Mouse (Mus musculus): ENCODE measurements around the gene Mypop.

DNA sequence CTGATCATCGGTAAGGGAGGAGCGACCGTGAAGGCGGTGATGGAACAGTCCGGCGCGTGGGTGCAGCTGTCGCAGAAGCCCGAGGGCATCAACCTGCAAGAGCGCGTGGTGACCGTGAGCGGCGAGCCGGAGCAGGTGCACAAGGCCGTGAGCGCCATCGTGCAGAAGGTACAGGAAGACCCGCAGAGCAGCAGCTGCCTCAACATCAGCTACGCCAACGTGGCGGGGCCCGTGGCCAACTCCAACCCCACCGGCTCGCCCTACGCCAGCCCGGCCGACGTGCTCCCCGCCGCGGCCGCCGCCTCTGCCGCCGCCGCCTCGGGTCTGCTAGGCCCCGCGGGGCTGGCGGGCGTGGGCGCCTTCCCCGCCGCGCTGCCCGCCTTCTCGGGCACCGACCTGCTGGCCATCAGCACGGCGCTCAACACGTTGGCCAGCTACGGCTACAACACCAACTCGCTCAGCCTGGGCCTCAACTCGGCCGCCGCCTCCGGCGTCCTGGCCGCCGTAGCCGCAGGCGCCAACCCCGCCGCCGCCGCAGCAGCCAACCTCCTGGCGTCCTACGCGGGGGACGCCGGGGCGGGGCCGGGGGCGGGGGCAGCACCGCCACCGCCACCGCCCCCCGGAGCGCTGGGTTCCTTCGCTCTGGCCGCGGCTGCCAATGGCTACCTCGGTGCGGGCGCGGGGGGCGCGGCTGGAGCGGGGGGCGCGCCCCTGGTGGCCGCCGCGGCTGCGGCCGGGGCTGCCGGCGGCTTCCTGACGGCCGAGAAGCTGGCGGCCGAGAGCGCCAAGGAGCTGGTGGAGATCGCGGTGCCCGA, 33.3 kb upstream of the Mypop start:
- TF ChIP-seq CTCF (IDR thresholded peaks at IDR 0.05; ENCODE audit: low read depth), result no peak
- no peak for TF ChIP-seq EP300 (IDR thresholded peaks at IDR 0.05; ENCODE audit: low read depth)
